Mouse (Mus musculus) limb, embryonic 12.5 days (tissue): ENCODE measurements at regions not wholly inside any gene's neighbourhood (a gene's known extent, or its start where the extent isn't known, plus 50 kb on each side); places are given as distances from the start of the nearest gene placed in this dataset.

Experiments
- ATAC-seq: fragments of 200-750 bp; cut with Nextera tagmentation; 2 replicates; pipeline ENCODE4 v1.8.0; 2017; ENCODE audit warnings: low read depth, moderate TSS enrichment; ENCODE audit not compliant: insufficient number of reproducible peaks, insufficient read depth, low FRiP score, low TSS enrichment
- H3K27ac ChIP-seq: fragments of 300-500 bp; sonication (generic); 2 replicates; pipeline ENCODE4 v1.5.1; 2016; ENCODE audit warnings: mild to moderate bottlenecking, moderate library complexity
- H3K27me3 ChIP-seq: fragments of 300-500 bp; sonication (generic); 2 replicates; pipeline ENCODE4 v1.6.1; 2016; ENCODE audit warnings: mild to moderate bottlenecking, moderate library complexity
- H3K36me3 ChIP-seq: fragments of 300-500 bp; sonication (generic); 2 replicates; pipeline ENCODE4 v1.6.1; 2016; ENCODE audit warnings: mild to moderate bottlenecking, moderate library complexity
- H3K4me1 ChIP-seq: fragments of 300-500 bp; sonication (generic); replicated peaks from 2 replicates; pipeline ENCODE4 v1.6.1; 2016
- H3K4me2 ChIP-seq: fragments of 300-500 bp; sonication (generic); 2 replicates; pipeline ENCODE4 v1.6.1; 2016; ENCODE audit warnings: mild to moderate bottlenecking, moderate library complexity
- H3K4me3 ChIP-seq: fragments of 300-500 bp; sonication (generic); replicated peaks from 2 replicates; pipeline ENCODE4 v1.5.1; 2016; ENCODE audit warnings: mild to moderate bottlenecking
- H3K9ac ChIP-seq: fragments of 300-500 bp; sonication (generic); replicated peaks from 2 replicates; pipeline ENCODE4 v1.6.1; 2016; ENCODE audit warnings: mild to moderate bottlenecking, moderate library complexity
- H3K9me3 ChIP-seq: fragments of 300-500 bp; sonication (generic); 2 replicates; pipeline ENCODE4 v1.6.1; 2016; ENCODE audit warnings: mild to moderate bottlenecking, moderate library complexity
- WGBS: fragments of 180-500 bp; shearing (Covaris S2); methylation state at CpG from one replicate; pipeline ENCODE4 v1.1.7; 2016; 5-methylcytosine and 5-hydroxymethylcytosine counted together

GRCm38 (mm10) chr4:66622650-66623394 is 204.6 kb upstream of the Tlr4 start:
- 78% methylated on average over 5 of the region's 5 CpGs for WGBS
- no peak overlapping the region for H3K4me2 ChIP-seq

GRCm38 (mm10) chr4:66618811-66619440 is 208.5 kb upstream of the Tlr4 start:
- Histone ChIP-seq H3K36me3 (no peaks in the 10 kb centered on the region), H3K4me2 (no peak overlapping the region), H3K9me3 (no peaks in the 10 kb centered on the region), H3K9ac (no peak overlapping the region), H3K27ac (0 out of 2 replicates have a peak overlapping the region, but pooled peaks have one; percentile 4), H3K27me3 (no peaks in the 10 kb centered on the region), H3K4me3 (no peak overlapping the region), H3K4me1 (no peaks in the 10 kb centered on the region)
- 76% methylated on average over 2 of the region's 2 CpGs for WGBS
- no peak for ATAC-seq

More at GRCm38 (mm10) chr4:66622650-66623394, 204.6 kb upstream of the Tlr4 start:
- H3K9me3 ChIP-seq, result no peaks in the 10 kb centered on the region
- H3K4me1 ChIP-seq, result no peaks in the 10 kb centered on the region
- no peak for ATAC-seq
- no peak overlapping the region for H3K27ac ChIP-seq
- no peak overlapping the region for H3K9ac ChIP-seq
- H3K4me3 ChIP-seq, result no peak overlapping the region
- no peaks in the 10 kb centered on the region for H3K27me3 ChIP-seq
- no peaks in the 10 kb centered on the region for H3K36me3 ChIP-seq

- H3K36me3 ChIP-seq, result no peaks in the 10 kb centered on the region
- H3K9ac ChIP-seq, result no peak overlapping the region
- H3K4me2 ChIP-seq, result no peak overlapping the region
- WGBS, result 54% methylated on average over 7 of the region's 7 CpGs
- no peaks in the 10 kb centered on the region for H3K4me1 ChIP-seq
- no peak overlapping the region for H3K4me3 ChIP-seq
- H3K27me3 ChIP-seq, result no peaks in the 10 kb centered on the region
- no peaks in the 10 kb centered on the region for H3K9me3 ChIP-seq
- no peak overlapping the region for H3K27ac ChIP-seq
- ATAC-seq, result peak; percentile 37; the same call in 1 of the 2 replicates
Measured at GRCm38 (mm10) chr4:66617743-66618736, 209.3 kb upstream of the Tlr4 start.

- H3K9me3 ChIP-seq, result no peaks in the 10 kb centered on the region
- WGBS, result 82% methylated on average over 4 of the region's 4 CpGs
- no peaks in the 10 kb centered on the region for H3K4me1 ChIP-seq
- no peaks in the 10 kb centered on the region for H3K36me3 ChIP-seq
- no peak overlapping the region for H3K4me3 ChIP-seq
- ATAC-seq, result no peak
- no peak overlapping the region for H3K4me2 ChIP-seq
- H3K9ac ChIP-seq, result no peak overlapping the region
- no peaks in the 10 kb centered on the region for H3K27me3 ChIP-seq
- H3K27ac ChIP-seq, result no peak overlapping the region
Measured at GRCm38 (mm10) chr4:66617101-66617500, 210.3 kb upstream of the Tlr4 start.

- Histone ChIP-seq H3K27ac (no peak overlapping the region), H3K9ac (no peak overlapping the region)
Measured at GRCm38 (mm10) chr4:66604849-66605248, 200.4 kb upstream of the Astn2 start.

GRCm38 (mm10) chr4:66598737-66599136 is 194.3 kb upstream of the Astn2 start:
- Histone ChIP-seq H3K4me1 (no peaks in the 10 kb centered on the region), H3K4me2 (no peak overlapping the region), H3K36me3 (no peaks in the 10 kb centered on the region), H3K27me3 (no peaks in the 10 kb centered on the region), H3K27ac (no peak overlapping the region), H3K9me3 (no peaks in the 10 kb centered on the region), H3K9ac (no peak overlapping the region), H3K4me3 (no peak overlapping the region)
- ATAC-seq, result no peak
- 94% methylated on average over 1 of the region's 1 CpGs for WGBS

More at GRCm38 (mm10) chr4:66604849-66605248, 200.4 kb upstream of the Astn2 start:
- ATAC-seq, result no peak
- H3K4me2 ChIP-seq, result no peak overlapping the region
- no peaks in the 10 kb centered on the region for H3K9me3 ChIP-seq
- H3K4me3 ChIP-seq, result no peak overlapping the region
- H3K36me3 ChIP-seq, result no peaks in the 10 kb centered on the region
- no peaks in the 10 kb centered on the region for H3K27me3 ChIP-seq
- H3K4me1 ChIP-seq, result no peaks in the 10 kb centered on the region

GRCm38 (mm10) chr4:66586647-66587046 is 182.2 kb upstream of the Astn2 start:
- no peaks in the 10 kb centered on the region for H3K36me3 ChIP-seq
- WGBS, result 62% methylated on average over 5 of the region's 5 CpGs
- H3K27me3 ChIP-seq, result no peaks in the 10 kb centered on the region
- ATAC-seq, result no peak
- H3K9me3 ChIP-seq, result no peaks in the 10 kb centered on the region
- no peak overlapping the region for H3K4me2 ChIP-seq
- H3K27ac ChIP-seq, result no peak overlapping the region
- H3K4me1 ChIP-seq, result no peaks in the 10 kb centered on the region
- H3K4me3 ChIP-seq, result no peak overlapping the region
- no peak overlapping the region for H3K9ac ChIP-seq

GRCm38 (mm10) chr4:66586166-66586565 is 181.8 kb upstream of the Astn2 start:
- no peak for ATAC-seq
- no peak overlapping the region for H3K27ac ChIP-seq

GRCm38 (mm10) chr4:66556936-66557335 is 152.5 kb upstream of the Astn2 start:
- no peaks in the 10 kb centered on the region for H3K9me3 ChIP-seq
- H3K4me3 ChIP-seq, result no peak overlapping the region
- H3K36me3 ChIP-seq, result no peaks in the 10 kb centered on the region
- ATAC-seq, result no peak
- H3K4me1 ChIP-seq, result no peaks in the 10 kb centered on the region
- H3K27ac ChIP-seq, result no peak overlapping the region
- H3K4me2 ChIP-seq, result no peak overlapping the region
- H3K27me3 ChIP-seq, result no peaks in the 10 kb centered on the region
- H3K9ac ChIP-seq, result no peak overlapping the region

More at GRCm38 (mm10) chr4:66586166-66586565, 181.8 kb upstream of the Astn2 start:
- H3K4me3 ChIP-seq, result no peak overlapping the region
- no peaks in the 10 kb centered on the region for H3K36me3 ChIP-seq
- 39% methylated on average over 3 of the region's 3 CpGs for WGBS
- no peaks in the 10 kb centered on the region for H3K9me3 ChIP-seq
- no peak overlapping the region for H3K9ac ChIP-seq
- no peaks in the 10 kb centered on the region for H3K27me3 ChIP-seq
- no peaks in the 10 kb centered on the region for H3K4me1 ChIP-seq
- no peak overlapping the region for H3K4me2 ChIP-seq

GRCm38 (mm10) chr4:66550306-66551104 is 146.1 kb upstream of the Astn2 start:
- WGBS, result 83% methylated on average over 3 of the region's 3 CpGs
- Histone ChIP-seq H3K27ac (no peak overlapping the region), H3K9me3 (no peaks in the 10 kb centered on the region), H3K4me2 (no peak overlapping the region), H3K4me3 (no peak overlapping the region), H3K4me1 (no peaks in the 10 kb centered on the region), H3K27me3 (no peaks in the 10 kb centered on the region), H3K36me3 (no peaks in the 10 kb centered on the region), H3K9ac (no peak overlapping the region)
- no peak for ATAC-seq
